Mouse (Mus musculus) stomach, postnatal 0 days (tissue): ENCODE measurements around the gene Kcnj4.

Experiments
- CTCF ChIP-seq: IDR thresholded peaks from 2 replicates; pipeline ENCODE4 v1.5.1; 2016; ENCODE audit warnings: antibody characterized with exemption, low read depth, mild to moderate bottlenecking, moderate library complexity
- EP300 ChIP-seq: optimal IDR thresholded peaks from 2 replicates; pipeline ENCODE3; 2016; ENCODE audit warnings: antibody characterized with exemption

DNA sequence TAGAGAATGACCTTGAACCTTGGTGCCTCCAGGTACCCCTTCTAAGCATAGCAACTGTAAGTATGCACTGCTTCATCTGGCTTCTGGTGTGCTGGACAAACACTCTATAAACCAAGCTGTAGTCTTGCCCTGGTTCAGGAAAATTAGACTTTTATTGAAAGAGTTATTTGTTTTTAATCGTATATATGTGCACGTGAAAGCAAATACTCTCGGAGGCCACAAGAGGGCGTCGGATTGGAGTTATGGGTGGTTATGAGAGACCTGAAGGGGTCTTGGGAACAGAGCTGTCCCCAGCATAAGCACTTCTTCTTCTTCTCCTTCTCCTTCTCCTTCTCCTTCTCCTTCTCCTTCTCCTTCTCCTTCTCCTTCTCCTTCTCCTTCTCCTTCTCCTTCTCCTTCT lies 35.5 kb downstream of the Kcnj4 start:
- no peak for TF ChIP-seq CTCF
- no peak for TF ChIP-seq EP300
